Mouse (Mus musculus): ENCODE results near the gene Msantd3. TPM values are rescaled to one million over a fixed set of nuclear protein-coding genes. Genes with fewer than 3 reads are reported as not detected.

The Msantd3 gene
- total and polyA plus RNA-seq, 3 experiments = 0.16 TPM; not detected in 2

- no peak for DNase-seq (ENCODE audit: low spot score)
- peaks cover 5% of the 10 kb centered on the region for H3K9me3 ChIP-seq (replicated peaks)
- no peak for ATAC-seq (ENCODE audit: extremely low read depth, insufficient number of reproducible peaks, low FRiP score, poor library complexity, severe bottlenecking)
- H3K27me3 ChIP-seq (ENCODE audit: insufficient read depth, low read length) = no peaks in the 10 kb centered on the region
- TF ChIP-seq GATA1 (IDR thresholded peaks at IDR 0.05; ENCODE audit: borderline replicate concordance, low read length) = no peak
- no peaks in the 10 kb centered on the region for H3K4me1 ChIP-seq (ENCODE audit: insufficient read depth, low read depth, low read length)
- H3K4me3 ChIP-seq (ENCODE audit: low read depth, low read length) = no peak overlapping the region
- no peaks in the 10 kb centered on the region for H3K36me3 ChIP-seq (replicated peaks)
Observed at GRCm38 (mm10) chr4:48543071-48543865, 3.5 kb downstream of the Msantd3 start.

- no peaks in the 10 kb centered on the region for H3K4me1 ChIP-seq (ENCODE audit: insufficient read depth, low read depth, low read length)
- ATAC-seq (ENCODE audit: extremely low read depth, insufficient number of reproducible peaks, low FRiP score, poor library complexity, severe bottlenecking) = no peak
- no peak for DNase-seq (ENCODE audit: low spot score)
- TF ChIP-seq GATA2 (IDR thresholded peaks at IDR 0.05; ENCODE audit: borderline replicate concordance, low read depth, low read length) = no peak
- TF ChIP-seq CTCF (IDR thresholded peaks at IDR 0.05; ENCODE audit: low read depth, low read length) = no peak
- TF ChIP-seq POLR2AphosphoS5 (IDR thresholded peaks at IDR 0.05; ENCODE audit: insufficient replicate concordance, low read depth, low read length) = no peak
- TF ChIP-seq TAL1 (conservative IDR thresholded peaks at IDR 0.05; ENCODE audit: low read depth, low read length) = no peak
- TF ChIP-seq GATA1 (IDR thresholded peaks at IDR 0.05; ENCODE audit: borderline replicate concordance, low read length) = no peak
- H3K4me3 ChIP-seq (ENCODE audit: low read depth, low read length) = no peak overlapping the region
- H3K27me3 ChIP-seq (ENCODE audit: insufficient read depth, low read length) = no peaks in the 10 kb centered on the region
- no peaks in the 10 kb centered on the region for H3K36me3 ChIP-seq (replicated peaks)
- peaks cover 5% of the 10 kb centered on the region for H3K9me3 ChIP-seq (replicated peaks)
Observed at GRCm38 (mm10) chr4:48544141-48544540, 4.4 kb downstream of the Msantd3 start.

GRCm38 (mm10) chr4:48545966-48546365 lies 6.2 kb downstream of the Msantd3 start:
- ATAC-seq (ENCODE audit: extremely low read depth, insufficient number of reproducible peaks, low FRiP score, poor library complexity, severe bottlenecking) (no peak), DNase-seq (ENCODE audit: low spot score) (no peak)
- Histone ChIP-seq H3K4me1 (ENCODE audit: insufficient read depth, low read depth, low read length) (no peaks in the 10 kb centered on the region), H3K4me3 (ENCODE audit: low read depth, low read length) (no peak overlapping the region), H3K9me3 (replicated peaks) (no peaks in the 10 kb centered on the region), H3K36me3 (replicated peaks) (no peaks in the 10 kb centered on the region), H3K27me3 (ENCODE audit: insufficient read depth, low read length) (no peaks in the 10 kb centered on the region)
- TF ChIP-seq CTCF (IDR thresholded peaks at IDR 0.05; ENCODE audit: low read depth, low read length) = no peak
- no peak for TF ChIP-seq GATA2 (IDR thresholded peaks at IDR 0.05; ENCODE audit: borderline replicate concordance, low read depth, low read length)
- TF ChIP-seq POLR2AphosphoS5 (IDR thresholded peaks at IDR 0.05; ENCODE audit: insufficient replicate concordance, low read depth, low read length) = no peak
- TF ChIP-seq GATA1 (IDR thresholded peaks at IDR 0.05; ENCODE audit: borderline replicate concordance, low read length) = no peak
- no peak for TF ChIP-seq TAL1 (conservative IDR thresholded peaks at IDR 0.05; ENCODE audit: low read depth, low read length)

GRCm38 (mm10) chr4:48546568-48547496 lies 7.1 kb downstream of the Msantd3 start:
- DNase-seq (ENCODE audit: low spot score) = no peak
- no peak for ATAC-seq (ENCODE audit: extremely low read depth, insufficient number of reproducible peaks, low FRiP score, poor library complexity, severe bottlenecking)
- Histone ChIP-seq H3K36me3 (replicated peaks) (no peaks in the 10 kb centered on the region), H3K27me3 (ENCODE audit: insufficient read depth, low read length) (no peaks in the 10 kb centered on the region), H3K9me3 (replicated peaks) (no peaks in the 10 kb centered on the region), H3K4me3 (ENCODE audit: low read depth, low read length) (no peak overlapping the region), H3K4me1 (ENCODE audit: insufficient read depth, low read depth, low read length) (no peaks in the 10 kb centered on the region)
- TF ChIP-seq GATA2 (IDR thresholded peaks at IDR 0.05; ENCODE audit: borderline replicate concordance, low read depth, low read length) (no peak), GATA1 (IDR thresholded peaks at IDR 0.05; ENCODE audit: borderline replicate concordance, low read length) (no peak), CTCF (IDR thresholded peaks at IDR 0.05; ENCODE audit: low read depth, low read length) (no peak)

- Histone ChIP-seq H3K27me3 (ENCODE audit: insufficient read depth, low read length) (no peaks in the 10 kb centered on the region), H3K4me3 (ENCODE audit: low read depth, low read length) (no peak overlapping the region), H3K4me1 (ENCODE audit: insufficient read depth, low read depth, low read length) (no peaks in the 10 kb centered on the region), H3K36me3 (replicated peaks) (no peaks in the 10 kb centered on the region), H3K9me3 (replicated peaks) (peaks cover 2% of the 10 kb centered on the region; the same call in 1 of the 2 replicates)
- ATAC-seq (ENCODE audit: extremely low read depth, insufficient number of reproducible peaks, low FRiP score, poor library complexity, severe bottlenecking) (no peak), DNase-seq (ENCODE audit: low spot score) (no peak)
- TF ChIP-seq GATA2 (IDR thresholded peaks at IDR 0.05; ENCODE audit: borderline replicate concordance, low read depth, low read length) = no peak
- TF ChIP-seq CTCF (IDR thresholded peaks at IDR 0.05; ENCODE audit: low read depth, low read length) = no peak
- no peak for TF ChIP-seq TAL1 (conservative IDR thresholded peaks at IDR 0.05; ENCODE audit: low read depth, low read length)
- no peak for TF ChIP-seq GATA1 (IDR thresholded peaks at IDR 0.05; ENCODE audit: borderline replicate concordance, low read length)
Observed at GRCm38 (mm10) chr4:48548393-48549045, 8.8 kb downstream of the Msantd3 start.

GRCm38 (mm10) chr4:48549661-48550060 lies 9.9 kb downstream of the Msantd3 start:
- no peak for DNase-seq (ENCODE audit: low spot score)
- no peak overlapping the region for H3K4me3 ChIP-seq (ENCODE audit: low read depth, low read length)
- peaks cover 2% of the 10 kb centered on the region; the same call in 1 of the 2 replicates for H3K9me3 ChIP-seq (replicated peaks)
- no peaks in the 10 kb centered on the region for H3K4me1 ChIP-seq (ENCODE audit: insufficient read depth, low read depth, low read length)
- no peak for ATAC-seq (ENCODE audit: extremely low read depth, insufficient number of reproducible peaks, low FRiP score, poor library complexity, severe bottlenecking)
- no peaks in the 10 kb centered on the region for H3K36me3 ChIP-seq (replicated peaks)
- TF ChIP-seq GATA2 (IDR thresholded peaks at IDR 0.05; ENCODE audit: borderline replicate concordance, low read depth, low read length) = no peak
- TF ChIP-seq TAL1 (conservative IDR thresholded peaks at IDR 0.05; ENCODE audit: low read depth, low read length) = no peak
- TF ChIP-seq GATA1 (IDR thresholded peaks at IDR 0.05; ENCODE audit: borderline replicate concordance, low read length) = no peak
- no peak for TF ChIP-seq CTCF (IDR thresholded peaks at IDR 0.05; ENCODE audit: low read depth, low read length)
- TF ChIP-seq POLR2AphosphoS5 (IDR thresholded peaks at IDR 0.05; ENCODE audit: insufficient replicate concordance, low read depth, low read length) = no peak
- H3K27me3 ChIP-seq (ENCODE audit: insufficient read depth, low read length) = no peaks in the 10 kb centered on the region
